Mouse (Mus musculus) 3134 (cell line): ENCODE results near the gene Psd.

Source experiments
- DNase-seq: peaks from one replicate; pipeline ENCODE4 v3.0.0-alpha.2; 2011; ENCODE audit warnings: low spot score; ENCODE audit not compliant: insufficient read length; ENCODE audit errors: extremely low read depth

Gene Psd

DNA sequence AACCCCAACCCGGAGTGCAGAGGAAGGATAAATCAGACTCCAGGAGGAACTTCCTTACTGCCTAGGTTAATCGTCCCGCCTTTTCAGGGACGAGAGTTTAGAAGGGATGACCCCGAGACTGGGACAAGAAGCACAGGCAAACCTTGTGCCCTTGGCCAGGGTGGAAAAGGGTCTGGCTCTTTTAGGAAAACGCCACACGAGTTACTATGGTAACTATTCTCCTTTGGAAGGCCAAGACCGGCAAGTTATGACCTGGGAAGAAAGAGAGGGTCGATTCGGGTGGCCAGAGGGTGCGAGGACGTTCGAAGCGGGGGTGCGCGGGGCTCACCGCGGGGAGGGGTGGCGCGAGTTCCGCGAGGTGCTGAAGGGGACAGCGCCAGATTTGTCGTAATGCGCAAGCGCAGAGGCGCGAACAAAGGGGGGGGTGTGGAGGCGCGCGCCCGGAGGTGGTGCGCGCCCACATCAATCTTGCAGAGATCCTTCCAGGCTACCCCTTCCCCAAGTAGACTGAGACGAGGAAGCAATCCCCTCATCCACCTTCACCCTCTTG is at the start of gene Psd:
Gene Psd (minus strand): TSS at position 401 of the 550 bp plus-strand sequence.
- DNase-seq: no peak

DNA sequence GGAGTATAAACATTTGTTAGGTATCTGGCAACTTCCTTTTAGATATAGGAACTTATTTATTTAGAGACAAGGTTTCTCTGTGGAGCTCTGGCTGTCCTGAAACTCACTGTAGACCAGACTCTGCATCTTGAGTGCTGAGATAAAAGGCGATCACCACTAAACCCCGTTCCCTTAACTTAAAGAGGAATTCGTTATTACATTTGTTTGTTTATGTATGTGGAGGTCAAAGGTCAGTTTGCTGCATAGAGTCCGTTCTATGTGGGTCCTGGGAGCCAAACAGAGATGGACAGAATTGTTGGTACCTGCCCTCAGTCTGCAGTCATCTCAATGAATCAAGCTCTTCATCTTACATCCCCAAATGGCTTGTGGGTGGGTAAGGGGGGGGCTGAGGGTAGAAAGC is 48.9 kb upstream of the Psd start:
- no peak for DNase-seq

DNA sequence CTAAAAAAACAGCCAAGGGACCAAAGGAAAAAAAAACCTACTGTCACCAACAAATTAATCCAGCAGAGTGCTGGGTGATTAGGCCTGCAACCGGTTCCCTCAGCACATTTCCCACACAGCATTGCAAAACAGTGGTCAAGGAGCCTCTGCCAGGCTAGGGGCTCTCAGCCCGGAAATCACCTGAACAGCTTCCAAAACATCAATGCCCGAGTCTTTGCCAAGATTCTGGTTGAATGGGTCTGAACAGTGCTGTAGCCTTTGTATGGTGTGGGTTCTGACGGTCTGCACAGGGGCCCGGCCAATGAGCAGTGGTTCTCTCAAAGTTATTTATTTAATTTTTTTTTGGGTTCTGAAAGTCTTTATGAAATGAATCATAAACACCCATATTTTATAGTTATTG is 48.5 kb upstream of the Psd start:
- no peak for DNase-seq

DNA sequence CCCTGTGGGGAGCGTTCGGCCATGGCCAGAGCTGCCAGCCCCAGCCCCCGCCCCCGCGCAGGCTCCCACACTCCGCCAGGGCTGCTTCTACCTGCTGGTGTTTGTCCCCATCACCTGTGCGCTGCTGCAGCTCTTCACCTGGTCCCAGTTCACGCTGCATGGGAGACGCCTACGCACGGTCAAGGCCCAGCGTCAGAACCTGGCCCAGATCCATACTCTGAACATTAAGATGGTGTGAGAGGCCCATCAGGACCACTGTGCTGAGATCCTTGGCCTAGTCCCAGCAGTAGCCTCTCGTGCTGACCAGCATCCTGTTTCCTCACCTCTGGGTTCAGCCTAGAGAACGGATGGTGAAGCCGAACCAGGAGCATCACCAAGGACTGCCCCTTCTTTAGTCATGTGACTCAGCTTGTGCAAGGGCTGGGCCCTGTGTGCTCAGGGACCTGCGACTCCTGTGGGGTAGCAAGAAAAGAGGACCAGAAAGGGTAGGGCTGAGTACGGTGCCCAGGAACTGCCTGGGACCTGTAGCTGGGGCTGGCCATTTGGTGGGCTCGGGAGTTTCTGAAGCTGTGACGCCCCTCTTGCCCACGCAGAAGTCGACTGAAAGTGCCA is 47.6 kb upstream of the Psd start:
- DNase-seq: no peak

DNA sequence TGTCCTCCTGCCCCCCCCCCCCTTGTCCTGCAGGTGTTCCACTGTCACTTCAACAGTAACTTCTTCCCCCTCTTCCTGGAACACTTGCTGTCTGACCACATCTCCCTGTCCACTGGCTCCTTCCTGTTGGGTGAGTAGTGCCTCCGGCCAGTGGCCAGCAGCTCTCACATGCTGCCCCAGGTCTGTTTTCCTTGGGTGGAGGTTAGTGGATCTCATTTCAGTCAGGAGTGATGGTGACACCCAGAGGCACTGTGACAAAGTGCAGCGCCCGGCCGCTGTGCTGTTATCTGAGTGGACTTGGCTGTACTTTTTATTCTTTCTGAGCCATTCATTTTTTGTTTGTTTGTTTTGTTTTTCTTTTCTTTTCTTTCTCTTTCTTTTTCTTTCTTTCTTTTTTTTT is 42.2 kb upstream of the Psd start:
- peak; percentile 71 for DNase-seq

DNA sequence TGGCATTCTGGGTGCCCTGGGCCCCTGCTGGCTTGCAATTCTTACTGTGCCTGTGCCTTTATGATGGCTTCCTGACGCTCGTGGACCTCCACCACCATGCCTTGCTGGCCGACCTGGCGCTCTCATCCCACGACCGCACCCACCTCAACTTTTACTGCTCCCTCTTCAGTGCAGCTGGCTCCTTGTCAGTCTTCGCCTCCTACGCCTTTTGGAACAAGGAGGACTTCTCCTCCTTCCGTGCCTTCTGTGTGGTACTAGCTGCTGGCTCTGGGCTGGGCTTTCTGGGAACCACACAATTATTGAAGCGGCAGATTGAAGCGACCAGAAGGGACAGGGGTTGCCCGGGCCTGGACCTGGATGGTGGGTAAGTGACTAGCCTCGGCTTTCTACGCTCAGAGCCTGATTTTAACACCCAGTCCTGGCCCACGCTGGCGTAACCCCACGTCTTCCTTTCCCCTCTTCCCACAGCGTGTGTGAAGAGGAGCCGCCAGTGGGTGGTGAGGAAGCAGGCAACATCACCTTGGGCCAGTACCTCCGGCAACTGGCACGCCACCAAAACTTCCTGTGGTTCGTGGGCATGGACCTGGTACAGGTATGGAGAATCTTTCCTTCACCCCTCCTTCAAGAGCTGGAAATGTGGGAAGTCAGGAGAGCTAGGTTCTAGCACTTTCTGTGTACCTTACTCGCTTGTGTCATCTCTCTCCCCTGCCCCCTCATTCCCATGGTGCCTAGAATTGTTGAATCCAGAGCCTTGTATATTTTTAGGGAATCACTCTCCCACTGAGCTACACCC is 41.0 kb upstream of the Psd start:
- no peak for DNase-seq

DNA sequence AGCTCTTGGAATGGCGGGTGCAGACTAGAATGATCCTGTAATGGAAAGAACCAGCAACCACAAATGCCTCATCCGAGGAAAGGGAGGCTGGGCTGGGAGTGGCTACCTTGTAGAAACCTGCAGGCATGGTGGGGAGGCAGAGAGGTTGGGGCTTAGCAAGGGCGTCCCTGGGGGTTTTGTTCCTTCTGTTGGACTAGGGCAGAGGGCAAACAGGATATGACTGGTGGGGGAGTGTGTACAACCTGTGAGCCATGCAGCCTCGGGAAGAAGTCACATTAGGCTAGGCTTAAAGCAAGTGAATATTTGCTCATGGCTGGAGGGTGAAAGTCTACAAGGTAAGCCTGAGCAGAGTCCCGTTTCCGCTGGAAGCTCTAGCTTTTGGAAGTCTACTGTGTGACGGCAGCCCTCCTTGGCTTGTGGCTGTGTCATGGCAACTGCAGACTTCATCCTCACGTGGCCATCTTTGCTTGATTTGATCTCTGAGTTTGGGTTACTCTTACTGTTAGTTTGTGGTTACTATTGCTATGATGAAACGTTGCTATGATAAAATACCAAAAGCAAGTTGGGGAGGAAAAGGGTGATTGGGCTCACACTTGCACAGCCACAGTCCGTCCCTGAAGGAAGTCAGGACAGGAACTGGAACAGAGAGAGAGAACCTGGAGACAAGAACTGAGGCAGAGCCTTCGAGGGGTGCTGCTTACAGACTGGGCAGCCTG is 36.5 kb upstream of the Psd start:
- DNase-seq: no peak

DNA sequence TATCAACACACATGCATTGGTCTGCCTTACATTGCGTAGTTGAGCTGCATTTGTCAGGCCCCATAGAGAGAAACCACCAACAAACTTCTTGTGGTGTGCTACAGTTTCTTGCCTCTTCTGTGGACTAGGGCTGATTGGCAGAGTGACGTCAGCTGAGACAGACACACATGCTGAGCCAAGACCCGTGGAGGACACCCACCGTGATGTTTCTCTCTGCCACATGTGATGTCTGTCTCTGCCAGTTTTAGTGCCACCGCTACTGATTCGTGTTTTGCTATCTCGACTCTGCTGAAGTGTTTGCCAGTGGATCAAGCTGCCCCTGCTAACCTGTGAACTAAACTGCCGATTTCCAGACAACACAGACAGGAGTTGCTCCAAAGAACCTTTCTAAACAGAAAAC is 35.1 kb upstream of the Psd start:
- no peak for DNase-seq

DNA sequence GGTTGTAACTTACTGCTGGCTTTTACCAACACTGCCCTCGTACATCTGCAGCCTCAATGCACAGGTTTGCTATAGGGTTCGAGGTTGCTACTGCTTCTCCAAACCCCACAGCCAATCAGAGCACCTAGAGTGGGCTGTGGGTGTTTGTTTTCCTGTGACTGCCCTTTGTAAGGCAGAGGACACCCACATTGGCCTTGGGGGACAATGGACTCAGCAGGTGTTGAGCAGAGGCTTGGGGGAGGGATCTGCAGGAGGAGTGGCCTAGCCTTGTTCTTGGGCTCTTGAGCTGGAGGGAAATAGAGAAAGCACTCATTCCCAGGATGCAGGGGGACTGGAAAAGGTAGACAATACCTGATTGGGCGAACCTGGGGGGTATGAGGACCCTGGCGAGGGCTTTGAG is 31.4 kb upstream of the Psd start:
- no peak for DNase-seq

DNA sequence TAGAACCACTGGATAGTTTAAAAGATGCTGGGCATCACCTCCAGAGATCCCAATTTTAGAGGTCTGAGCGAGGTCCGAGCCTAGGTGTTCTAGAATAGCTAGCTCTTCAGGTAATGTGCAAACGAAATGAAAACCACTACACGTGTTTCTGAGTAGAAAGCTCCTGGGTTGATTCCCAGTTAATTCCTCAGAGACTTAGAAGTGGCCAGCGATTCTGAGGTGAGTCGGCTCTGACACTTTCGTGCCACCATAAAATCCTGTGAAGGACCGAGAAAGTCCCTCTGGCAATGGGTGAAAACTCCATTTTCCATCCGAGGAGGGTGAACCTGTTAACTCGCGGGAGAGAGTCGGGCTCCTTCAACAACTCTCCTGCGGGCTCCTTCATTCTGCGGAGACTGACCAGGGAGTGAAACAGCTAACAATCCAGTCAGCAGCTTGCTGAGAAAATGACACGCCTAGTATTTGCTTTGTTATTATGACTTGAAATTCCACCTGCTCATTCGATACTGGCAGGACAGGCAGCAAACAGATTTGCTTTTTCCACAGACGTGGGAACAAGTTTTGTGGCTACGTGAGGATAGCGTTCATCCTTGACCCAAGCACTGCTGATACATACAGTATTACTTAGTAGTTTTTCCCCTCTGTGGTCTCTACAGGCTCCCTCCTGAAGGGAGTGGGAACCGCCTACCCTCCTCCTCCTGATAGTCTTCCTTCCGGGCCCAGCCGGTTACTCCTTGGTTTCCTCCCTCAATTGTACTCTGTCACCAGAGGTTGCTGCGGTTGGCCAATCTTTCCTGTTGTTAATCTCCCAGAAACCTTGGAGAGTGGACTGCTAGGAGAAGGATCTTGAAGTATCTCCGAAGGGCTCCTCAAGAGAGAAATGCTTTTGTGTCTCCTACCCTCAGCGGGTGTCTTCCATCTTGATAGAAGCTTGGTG is 30.7 kb upstream of the Psd start:
- no peak for DNase-seq

DNA sequence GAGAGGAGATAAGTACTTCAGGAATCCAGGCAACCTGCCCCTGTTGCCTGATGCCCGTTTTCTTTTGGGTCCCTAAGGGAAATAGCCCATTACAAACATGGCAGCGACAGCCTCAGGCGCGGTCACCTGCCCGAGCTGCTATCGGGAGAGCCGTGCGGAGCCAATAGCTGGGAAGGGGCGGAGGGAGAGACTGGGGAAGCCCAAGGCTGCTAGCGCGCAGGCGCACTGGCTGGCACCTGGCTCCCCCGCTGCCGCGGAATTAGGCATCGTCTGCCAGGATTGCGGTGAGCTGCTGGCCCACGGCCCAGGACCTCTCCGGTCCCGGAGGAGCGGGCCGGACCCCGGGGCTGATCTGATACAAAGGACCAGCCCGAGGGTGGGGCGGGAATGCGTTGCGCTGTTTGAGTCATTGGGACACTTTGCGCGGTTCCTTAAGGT is 29.8 kb upstream of the Psd start:
- DNase-seq: peak; percentile 94

DNA sequence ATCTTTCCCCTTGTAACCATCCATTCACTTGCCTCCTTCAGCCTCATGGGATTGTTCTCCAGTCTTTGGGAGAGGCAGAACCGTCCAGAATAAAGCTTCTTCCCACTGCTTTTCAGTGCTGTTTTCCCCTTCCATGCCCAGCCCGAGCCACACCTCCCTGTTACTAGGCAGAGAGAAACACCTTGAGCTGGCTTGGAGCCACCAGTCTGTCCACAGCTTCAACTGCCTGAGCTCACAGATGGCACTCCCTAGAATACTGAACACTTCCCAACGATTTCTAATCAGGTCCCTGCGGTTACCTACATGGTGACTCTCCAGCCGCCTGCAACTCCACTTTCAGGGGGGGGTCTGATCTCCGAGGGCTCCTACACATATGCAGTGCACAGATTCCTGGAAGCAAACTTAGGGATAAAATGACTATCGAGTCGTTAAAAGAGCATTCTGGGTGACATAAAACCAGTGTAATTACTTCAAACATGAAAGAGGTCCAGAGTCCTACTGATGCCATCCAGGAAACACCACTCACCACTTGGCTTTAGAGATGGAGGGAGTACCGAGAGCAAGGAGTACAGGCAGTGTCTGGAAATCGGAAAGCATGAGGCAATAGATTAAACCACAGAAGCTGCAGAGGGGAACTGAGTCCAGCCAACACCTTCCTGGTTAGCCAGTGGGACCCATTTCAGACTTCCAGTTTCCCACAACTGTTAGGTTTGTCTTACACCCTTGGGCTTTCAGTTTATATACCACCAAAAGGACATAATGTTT is 23.4 kb upstream of the Psd start, which contains the start of gene 2310034G01Rik:
Gene 2310034G01Rik (minus strand): TSS at position 135 of the 765 bp plus-strand sequence.
- DNase-seq: no peak

DNA sequence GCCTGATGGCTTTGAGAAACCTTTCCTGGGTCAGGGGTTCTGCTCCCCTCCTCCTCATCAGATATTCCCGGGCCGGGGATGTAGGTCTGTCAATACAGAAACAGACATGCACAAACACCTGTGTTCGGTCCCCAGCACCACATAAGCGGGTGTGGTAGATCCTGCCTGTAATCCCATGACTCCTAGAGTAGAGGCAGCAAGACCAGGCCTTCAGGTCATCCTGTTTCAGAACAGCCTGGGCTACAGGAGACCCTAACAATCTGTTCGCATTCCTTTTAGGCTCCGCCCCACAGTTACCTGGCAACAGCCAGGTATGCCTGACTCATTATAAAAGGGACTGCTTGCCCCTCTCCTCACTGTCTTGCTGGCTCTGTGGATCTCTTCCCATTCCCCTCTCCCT is 22.6 kb upstream of the Psd start:
- no peak for DNase-seq

DNA sequence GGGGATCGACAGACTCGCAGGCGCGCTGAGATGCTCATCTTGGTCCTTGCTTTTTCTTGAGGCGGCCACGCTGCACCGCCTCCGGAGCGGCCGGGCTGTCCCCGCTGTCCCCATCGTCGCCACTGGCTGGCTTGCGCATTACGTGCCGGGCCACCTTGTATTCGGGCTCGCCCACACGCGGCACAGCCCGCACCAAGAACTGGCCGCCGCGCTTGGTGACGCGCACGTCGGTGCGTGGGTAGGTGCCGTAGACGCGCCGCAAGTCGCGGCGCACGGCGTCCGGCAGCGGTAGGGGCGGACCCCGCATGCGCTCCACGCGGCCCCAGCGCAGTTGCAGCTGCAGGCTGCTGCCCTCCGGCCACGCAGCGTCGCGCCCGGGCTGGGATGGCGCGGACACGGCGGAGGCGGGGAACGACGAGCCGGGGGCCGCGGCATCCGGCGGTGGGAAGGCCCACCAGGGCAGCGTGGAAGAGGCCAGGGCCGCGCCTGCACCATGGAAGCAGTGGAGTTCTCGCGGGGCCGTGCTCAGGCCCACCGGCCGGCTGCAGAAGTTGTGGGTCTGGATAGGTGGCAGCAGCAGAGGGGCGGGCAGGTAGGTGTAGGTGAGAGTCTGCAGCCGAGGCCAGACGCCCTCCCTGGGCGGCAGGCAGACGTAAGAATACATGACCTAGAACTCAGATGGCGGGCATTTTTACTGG is 22.0 kb upstream of the Psd start:
- peak; percentile 91 for DNase-seq

DNA sequence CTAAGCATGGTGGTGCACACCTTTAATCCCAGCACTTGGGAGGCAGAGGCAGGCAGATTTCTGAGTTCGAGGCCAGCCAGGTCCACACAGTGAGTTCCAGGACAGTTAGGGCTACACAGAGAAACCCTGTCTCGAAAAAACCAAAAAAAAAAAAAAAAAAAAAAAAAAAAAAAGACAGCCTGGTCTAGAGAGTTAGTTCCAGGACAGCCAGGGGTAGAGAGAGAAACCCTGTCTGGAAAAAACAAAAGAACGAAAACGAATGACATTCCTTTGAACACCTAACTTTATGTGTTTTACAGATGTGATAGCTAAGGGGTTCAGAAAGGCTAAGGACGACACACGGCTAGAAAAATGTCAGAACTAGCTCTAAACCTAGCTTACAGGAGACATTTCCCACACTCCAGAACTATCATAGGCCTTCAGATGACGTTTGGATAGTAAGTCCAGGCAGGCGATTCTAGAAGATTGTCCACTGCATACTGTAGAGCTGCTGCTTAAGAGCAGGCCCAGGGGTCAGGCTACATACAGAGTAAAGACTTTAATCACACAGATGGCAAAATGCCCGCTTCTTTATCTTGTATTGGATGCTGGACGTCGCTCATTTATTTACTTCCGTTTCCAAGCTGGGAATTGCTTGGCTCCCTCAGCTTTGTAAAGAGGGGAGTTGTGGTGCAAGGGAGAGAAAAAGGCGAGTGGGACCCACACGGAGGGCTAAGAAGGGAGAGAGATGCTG is 21.1 kb upstream of the Psd start:
- DNase-seq: no peak

DNA sequence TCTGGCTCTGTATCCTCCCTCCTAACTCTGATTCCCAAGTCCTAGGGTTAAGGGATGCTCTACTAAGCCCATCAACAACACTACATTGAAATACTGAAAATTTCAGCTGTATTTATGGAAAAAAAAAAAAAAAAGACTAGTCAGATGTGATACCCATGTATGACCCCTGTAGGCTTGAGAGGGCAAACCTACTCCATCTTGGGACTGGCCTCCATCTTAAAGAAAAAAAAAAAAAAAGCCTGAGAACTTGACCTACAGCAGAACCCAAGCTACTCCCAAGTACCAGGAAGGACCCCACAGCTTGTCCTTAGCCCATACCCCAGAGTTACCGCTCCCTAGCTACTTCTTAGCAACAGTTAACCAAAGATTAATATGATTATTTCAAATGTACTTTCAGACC is 20.2 kb upstream of the Psd start:
- no peak for DNase-seq

DNA sequence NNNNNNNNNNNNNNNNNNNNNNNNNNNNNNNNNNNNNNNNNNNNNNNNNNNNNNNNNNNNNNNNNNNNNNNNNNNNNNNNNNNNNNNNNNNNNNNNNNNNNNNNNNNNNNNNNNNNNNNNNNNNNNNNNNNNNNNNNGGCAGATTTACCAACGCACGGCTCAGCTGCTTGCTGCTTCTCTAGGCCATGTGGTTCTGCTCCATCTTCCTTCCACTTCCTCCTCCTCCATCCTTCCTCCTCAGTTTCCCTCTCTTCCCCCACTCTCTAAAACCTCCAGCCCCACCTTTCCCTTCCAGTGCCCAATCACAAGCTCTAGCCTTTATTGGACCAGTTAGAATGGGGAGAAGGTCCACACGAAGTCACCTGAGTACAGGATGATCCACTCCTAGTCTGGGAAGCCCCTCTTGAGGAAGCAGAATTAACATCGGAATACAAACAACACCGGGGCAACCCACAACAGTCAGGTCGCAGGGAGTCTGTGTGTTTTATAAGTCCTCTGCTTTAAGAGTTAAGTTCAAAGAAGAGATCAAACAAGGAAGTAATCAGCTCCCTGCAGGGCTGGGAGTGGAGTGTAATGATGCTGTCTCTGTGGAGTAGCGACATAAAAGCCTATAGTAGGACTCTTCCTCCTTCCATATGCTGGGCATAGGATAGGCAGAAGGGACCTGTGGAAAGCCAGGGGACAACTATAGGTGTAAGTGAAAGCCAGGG is 17.9 kb upstream of the Psd start:
- no peak for DNase-seq
